Mouse (Mus musculus) T-helper 17 cell (primary cell): Measurements from ENCODE around the gene Cacnb3.

Source experiments
- in situ Hi-C, 2 experiments: fragments of 300-600 bp; cut with MboI, MseI; formaldehyde crosslinking; loops; 1 replicate in 1 of 2; 2 replicates in 1 of 2; pipeline ENCODE4 v1.15.1; 2025; ENCODE audit warnings: high pct_unique_total_duplicates in 2 of 2

The Cacnb3 gene

GRCm38 (mm10) chr15:98630540-98630939, at the start of gene Cacnb3:
TSS of gene Cacnb3 (plus strand) at chr15:98630840.
- in situ Hi-C loops: loop anchor here (5.0 to 10.0 kb wide), 3 partner anchors 46 to 164 kb away; partner anchors contain the start of gene Ccdc65 (in 1 of the 2)

- in situ Hi-C loops: loop anchor here (5.0 to 10.0 kb wide), 3 partner anchors 35 to 120 kb away; partner anchors contain the start of gene Cacnb3 (in 1 of the 2)
Observed at GRCm38 (mm10) chr15:98582410-98582809, 48.2 kb upstream of the Cacnb3 start.

- in situ Hi-C loops: loop anchor here (5.0 to 10.0 kb wide), 3 partner anchors 34 to 119 kb away; partner anchors contain the start of gene Cacnb3 (in 1 of the 2)
Observed at GRCm38 (mm10) chr15:98582996-98583395, 47.6 kb upstream of the Cacnb3 start.

DNA sequence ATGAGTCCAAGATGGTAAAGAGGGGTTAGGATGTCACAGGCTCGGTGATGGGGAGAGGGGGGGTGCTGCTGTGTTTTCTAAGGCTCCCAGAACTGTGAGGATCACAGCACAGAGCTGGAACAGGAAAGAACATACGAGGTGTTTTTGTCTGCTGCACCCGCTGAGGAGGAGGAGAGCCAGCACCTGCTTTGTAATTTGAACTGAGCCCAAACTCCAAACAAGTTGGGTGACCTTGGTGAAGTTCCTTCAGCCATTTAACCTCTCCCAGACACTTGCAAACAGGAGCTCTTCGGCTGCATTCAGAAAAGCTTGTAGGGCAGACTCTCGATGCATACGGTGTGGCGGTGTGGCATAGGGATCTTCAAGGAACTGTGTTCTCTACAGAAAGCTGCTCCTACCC, 45.2 kb upstream of the Cacnb3 start:
- in situ Hi-C loops: loop anchor here in 1 of 2 experiments (5.0 to 10.0 kb wide), 2 partner anchors 49 to 117 kb away; partner anchors contain the start of gene Cacnb3

- in situ Hi-C loops: loop anchor here in 1 of 2 experiments (5.0 to 10.0 kb wide), 2 partner anchors 49 to 116 kb away; partner anchors contain the start of gene Cacnb3
Observed at GRCm38 (mm10) chr15:98586141-98586540, 44.5 kb upstream of the Cacnb3 start.

- in situ Hi-C loops: loop anchor here in 1 of 2 experiments (5.0 to 10.0 kb wide), 2 partner anchors 47 to 115 kb away; partner anchors contain the start of gene Cacnb3
Observed at GRCm38 (mm10) chr15:98587751-98588150, 42.9 kb upstream of the Cacnb3 start.

DNA sequence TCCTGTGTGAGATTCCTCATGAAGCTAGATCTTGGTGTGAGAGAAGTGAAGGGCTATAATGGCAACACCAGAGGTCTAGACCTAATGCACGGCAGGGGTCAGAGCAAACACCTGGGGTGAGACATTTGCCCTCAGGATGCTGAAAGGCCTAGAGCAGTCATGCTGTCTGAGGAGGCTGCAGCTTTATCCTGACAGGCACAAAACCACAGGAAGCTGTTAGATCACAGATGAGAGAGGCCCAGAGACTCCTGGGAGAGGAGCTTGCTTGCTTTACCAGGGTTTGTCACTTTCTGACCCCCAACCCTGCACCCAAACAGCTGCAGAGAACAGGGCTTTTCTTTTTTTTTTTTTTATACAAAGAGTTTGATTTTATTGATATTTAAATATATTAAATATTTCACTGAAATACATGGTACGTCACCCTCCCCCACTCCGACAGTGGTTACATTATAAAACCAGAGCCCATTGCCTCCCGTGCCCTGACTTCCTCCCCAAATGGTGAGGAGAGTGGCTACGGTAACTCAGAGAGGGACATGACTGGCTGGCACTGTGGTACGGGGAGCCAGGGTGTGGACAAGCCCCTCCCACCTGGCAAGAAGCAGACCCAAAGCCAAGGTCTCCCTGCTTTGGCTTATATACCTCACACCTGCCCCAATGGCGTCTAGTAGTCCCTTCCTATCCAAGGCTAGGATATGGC, 40.9 kb upstream of the Cacnb3 start:
- in situ Hi-C loops: loop anchor here in 1 of 2 experiments (5.0 to 10.0 kb wide), 2 partner anchors 45 to 113 kb away; partner anchors contain the start of gene Cacnb3

GRCm38 (mm10) chr15:98591396-98591795, 39.2 kb upstream of the Cacnb3 start:
- in situ Hi-C loops: no loop called here

DNA sequence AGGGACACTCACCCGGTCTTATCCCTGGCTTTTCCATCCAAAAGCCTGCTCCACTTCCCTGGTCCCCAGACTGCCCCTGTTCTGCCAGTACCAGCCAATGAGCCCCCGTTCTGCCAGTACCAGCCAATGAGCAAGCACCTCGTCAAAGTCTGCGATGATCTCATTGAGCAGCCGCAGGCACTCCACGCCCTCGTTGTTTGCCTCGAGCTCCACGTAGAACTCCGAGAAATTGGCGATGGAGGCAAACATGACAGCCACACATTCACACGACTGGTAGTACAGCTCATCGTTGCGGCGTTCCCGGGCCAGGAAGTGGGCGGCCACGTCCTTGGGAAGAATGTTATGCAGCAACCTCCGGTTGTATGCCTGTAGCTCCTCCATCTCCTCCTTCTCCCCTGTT, 36.4 kb upstream of the Cacnb3 start:
- in situ Hi-C loops: no loop called here

- in situ Hi-C loops: no loop called here
Observed at GRCm38 (mm10) chr15:98595049-98595448, 35.6 kb upstream of the Cacnb3 start.

DNA sequence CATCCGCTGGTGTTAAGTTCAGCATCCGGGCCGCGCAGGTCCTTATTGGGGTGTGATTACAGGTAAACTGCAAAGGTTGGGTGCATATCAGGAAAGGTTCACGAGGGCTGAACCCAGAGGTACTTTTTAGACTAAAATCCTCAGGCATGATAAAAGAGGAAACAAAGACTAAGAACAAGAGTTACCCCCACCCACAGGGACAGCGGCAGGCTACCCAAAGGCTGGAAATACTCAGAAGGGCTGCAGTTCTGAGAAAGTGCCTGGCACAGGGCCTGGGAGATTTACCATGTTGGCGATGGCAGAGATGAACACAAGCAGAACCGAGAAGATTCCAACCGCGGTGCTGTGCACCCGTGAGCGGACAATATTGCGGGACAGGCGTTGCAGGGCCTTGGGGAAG, 34.0 kb upstream of the Cacnb3 start:
- in situ Hi-C loops: no loop called here

DNA sequence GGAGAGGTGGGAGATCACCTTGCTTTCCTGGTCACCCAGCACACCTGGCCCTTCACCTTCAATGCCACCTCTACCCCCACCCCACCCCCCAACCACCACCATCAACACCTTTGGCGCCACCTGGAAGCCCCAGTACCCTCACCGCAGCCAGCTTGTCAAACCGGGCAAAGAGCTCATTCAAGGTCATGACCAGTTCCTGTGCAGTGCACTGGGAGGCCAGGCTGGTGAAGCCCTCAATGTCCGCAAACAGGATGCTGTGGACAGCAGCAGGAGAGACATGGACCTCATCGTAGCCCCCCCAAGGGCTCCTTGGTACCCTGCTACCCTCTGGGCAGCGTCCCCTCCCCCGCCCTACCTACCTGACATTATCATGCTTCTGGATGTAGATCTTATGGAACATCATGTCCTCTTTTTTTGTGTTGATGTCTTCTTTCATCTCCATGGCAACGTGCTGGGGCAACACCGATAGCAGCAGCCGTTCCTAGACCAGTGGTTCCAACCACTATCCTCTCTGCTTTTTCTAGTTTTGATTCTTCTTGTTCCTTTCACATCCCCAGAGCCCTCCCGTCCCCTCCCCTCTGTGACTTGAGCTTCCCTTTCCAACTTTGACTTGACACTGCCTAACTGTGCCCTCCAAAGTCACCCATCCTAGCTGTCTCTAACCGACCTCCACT, 30.5 kb upstream of the Cacnb3 start:
- in situ Hi-C loops: no loop called here

- in situ Hi-C loops: no loop called here
Observed at GRCm38 (mm10) chr15:98601832-98602190, 28.8 kb upstream of the Cacnb3 start.

GRCm38 (mm10) chr15:98602191-98602881, 28.3 kb upstream of the Cacnb3 start:
- in situ Hi-C loops: no loop called here

DNA sequence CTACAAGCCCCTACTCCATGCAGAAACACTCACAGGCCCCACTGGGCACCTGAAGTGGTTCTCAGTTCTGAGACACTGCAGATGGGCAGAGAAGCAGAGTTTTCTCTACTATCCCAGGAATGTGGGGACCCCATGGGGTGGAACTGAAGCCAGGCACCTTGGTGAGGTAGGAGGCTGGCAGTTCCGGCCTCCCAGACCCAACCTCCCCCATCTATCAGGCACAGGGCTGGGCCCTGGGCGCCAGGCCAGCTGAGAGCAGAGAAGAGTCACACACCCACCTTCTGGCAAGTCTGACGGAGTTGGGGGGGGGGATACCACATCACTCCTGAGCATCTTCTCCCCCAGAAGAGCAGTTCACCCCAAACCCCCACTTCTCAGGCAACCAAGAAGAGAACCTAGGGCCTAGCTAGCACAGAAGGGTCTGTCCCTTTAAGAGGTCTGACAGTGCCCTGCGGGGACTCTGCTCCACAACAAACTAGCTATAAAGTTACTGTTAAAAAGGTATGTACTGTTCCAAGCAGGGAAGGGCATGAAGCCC, 27.6 kb upstream of the Cacnb3 start:
- in situ Hi-C loops: no loop called here

DNA sequence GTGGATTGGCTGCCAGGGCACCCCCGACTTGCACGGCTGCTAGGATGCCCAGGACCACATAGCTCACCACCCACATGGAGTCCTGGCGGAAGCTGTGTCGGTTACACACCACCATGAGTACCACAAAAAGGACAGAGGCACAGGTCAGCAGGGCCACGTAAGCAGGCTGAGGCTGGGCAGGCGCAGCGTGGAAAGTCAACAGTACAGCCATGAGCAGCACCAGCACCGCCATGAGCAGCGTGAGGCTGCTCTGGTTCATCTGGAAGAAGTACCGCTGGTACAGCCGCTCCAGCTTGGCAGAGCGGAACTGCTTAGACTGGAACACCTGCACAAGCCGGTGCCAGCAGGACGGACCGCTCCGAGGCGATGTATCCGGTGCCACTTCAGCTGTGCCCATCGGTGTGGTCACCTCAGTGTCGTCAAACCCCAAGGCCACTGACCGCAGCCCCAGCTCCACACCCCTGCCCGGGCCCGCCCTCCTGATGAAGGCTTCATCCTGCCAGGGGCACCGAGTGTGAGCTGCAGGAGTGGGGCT, 26.5 kb upstream of the Cacnb3 start:
- in situ Hi-C loops: no loop called here

DNA sequence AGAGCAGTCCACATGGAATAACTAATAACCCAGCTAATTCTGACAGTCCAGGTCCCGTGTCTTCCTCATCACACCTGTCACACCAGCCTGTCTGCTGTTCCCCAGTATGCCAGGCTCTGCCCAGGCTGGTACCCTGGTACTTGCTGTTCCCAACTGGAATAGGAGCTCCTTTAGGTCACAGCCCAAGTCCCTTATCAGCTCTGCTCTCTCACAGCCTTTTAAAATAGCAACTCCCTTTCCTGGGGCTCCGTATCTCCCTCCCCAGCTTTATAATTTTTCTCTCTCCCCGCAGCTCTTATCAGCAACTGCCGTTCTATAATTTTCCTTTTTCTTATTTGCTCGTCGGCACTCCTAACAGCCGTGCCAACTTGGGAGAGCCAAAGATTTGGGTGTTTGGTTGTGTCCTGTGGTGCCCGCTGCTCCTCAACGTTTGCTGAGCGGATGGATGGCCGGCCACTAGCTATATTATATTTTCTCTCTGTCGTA, 24.5 kb upstream of the Cacnb3 start:
- in situ Hi-C loops: no loop called here

GRCm38 (mm10) chr15:98606739-98607138, 23.9 kb upstream of the Cacnb3 start:
- in situ Hi-C loops: no loop called here

DNA sequence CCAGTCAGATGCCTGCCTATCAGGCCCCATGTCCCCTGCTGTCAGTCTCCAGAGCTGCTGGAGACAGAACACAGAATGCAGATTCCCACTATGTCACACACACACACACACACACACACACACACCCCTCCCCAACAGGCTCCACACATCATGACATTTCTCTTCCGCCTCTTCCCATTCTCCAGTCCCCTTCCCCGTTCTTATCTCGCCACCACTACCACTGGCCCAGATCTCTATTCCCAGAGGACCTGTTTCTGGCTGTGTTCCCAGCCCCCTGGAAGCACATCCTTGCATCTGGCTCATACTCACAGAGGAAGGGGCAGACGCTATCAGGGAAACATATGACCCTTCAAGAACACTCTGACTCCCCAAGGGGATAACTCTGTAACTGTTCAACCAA, 23.1 kb upstream of the Cacnb3 start:
- in situ Hi-C loops: no loop called here

GRCm38 (mm10) chr15:98608058-98608783, 22.4 kb upstream of the Cacnb3 start:
- in situ Hi-C loops: no loop called here
